Mouse (Mus musculus) liver, embryonic 14.5 days (tissue): ENCODE measurements at regions not wholly inside any gene's neighbourhood (a gene's known extent, or its start where the extent isn't known, plus 50 kb on each side); places are given as distances from the start of the nearest gene placed in this dataset.

Experiments used
- CTCF ChIP-seq: IDR thresholded peaks from 2 replicates; pipeline ENCODE4 v1.5.1; 2016; ENCODE audit warnings: antibody characterized with exemption, low read depth, control low read depth
- EP300 ChIP-seq: IDR thresholded peaks from 2 replicates; pipeline ENCODE4 v1.6.1; 2016; ENCODE audit warnings: antibody characterized with exemption, low read depth

GRCm38 (mm10) chr12:69101965-69102364, 57.0 kb downstream of the Rps29 start:
- no peak for TF ChIP-seq CTCF
- no peak for TF ChIP-seq EP300
